Mouse (Mus musculus): ENCODE measurements at regions not wholly inside any gene's neighbourhood (a gene's known extent, or its start where the extent isn't known, plus 50 kb on each side); places are given as distances from the start of the nearest gene placed in this dataset.
A peak's percentile ranks its signal among the peaks of the same experiment; 100 is the strongest.

DNA sequence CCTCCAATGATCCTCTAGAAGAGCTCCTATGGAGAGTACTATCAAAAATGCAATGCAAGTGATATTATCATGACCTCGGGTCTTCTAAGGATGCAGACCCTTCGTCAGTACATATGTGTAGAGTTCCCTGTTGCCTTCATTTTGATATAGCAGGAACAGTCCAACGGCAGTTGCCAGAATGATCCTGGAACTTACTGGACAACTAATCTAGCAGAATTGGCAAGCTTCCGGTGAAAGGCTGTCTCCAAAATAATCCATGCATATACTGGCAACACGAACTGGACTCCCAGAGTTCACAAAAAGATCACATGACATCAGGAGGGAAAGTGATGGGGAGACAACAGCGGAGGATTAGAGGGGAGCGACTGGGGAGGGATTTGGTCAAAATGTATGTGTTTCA is 253.6 kb upstream of the Mgmt start:
- H3K36me3 ChIP-seq (replicated peaks): no peaks in the 10 kb centered on the region
- H3K27ac ChIP-seq (replicated peaks): peak overlapping the region; percentile 48; the same call in 1 of the 2 replicates
- H3K27me3 ChIP-seq (replicated peaks; ENCODE audit: low read depth, poor library complexity, severe bottlenecking): no peaks in the 10 kb centered on the region
- H3K4me1 ChIP-seq: peaks cover 26% of the 10 kb centered on the region
- WGBS: 87% methylated on average over 7 of the region's 7 CpGs
- DNase-seq (ENCODE audit: low spot score): no peak
- H3K4me3 ChIP-seq: no peak overlapping the region
- H3K9me3 ChIP-seq: no peaks in the 10 kb centered on the region

DNA sequence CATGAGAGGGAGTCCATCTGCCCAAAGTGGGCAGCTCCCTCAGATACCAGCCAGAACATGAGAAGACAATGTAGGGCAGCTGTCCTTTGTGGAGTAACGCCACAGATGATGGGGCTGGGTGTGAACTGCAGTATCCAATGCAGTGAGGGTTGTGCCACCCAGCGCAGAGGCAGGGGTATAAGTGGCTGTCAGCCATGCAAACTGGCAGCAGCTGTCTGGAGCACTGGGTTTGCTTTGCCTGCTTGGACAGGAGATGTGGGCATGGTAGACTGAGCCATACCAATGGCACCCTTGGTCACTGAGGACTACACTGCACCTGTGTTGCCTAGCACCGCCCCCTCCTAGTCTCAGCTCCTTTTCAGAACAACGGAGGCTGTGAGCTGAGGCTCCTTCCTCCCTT is 244.6 kb upstream of the Mgmt start:
- Histone ChIP-seq H3K4me1 (no peaks in the 10 kb centered on the region), H3K9me3 (no peaks in the 10 kb centered on the region), H3K27me3 (replicated peaks; ENCODE audit: low read depth, poor library complexity, severe bottlenecking) (no peaks in the 10 kb centered on the region), H3K4me3 (no peak overlapping the region), H3K27ac (replicated peaks) (no peak overlapping the region), H3K36me3 (replicated peaks) (no peaks in the 10 kb centered on the region)
- 88% methylated on average over 4 of the region's 4 CpGs for WGBS
- no peak for DNase-seq (ENCODE audit: low spot score)

DNA sequence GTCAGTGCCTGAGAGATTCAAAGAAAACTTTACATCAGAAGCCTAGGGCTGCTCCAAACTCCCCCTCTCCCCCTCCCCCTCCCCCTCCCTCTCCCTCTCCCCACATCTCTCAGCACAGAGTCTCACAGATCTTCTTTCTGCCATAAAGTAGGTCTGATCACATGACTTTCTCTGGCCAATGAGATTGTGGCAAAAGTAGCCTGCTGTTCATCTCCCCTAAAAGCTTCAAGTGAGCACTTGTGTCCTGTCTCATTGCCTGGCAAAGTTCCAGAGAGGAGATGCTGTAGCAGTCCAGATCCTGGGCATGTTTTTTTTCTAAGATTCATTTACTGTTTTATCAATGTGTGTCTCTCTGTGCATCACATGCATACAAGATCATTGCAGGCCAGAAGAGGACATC is 234.5 kb upstream of the Mgmt start:
- Histone ChIP-seq H3K4me1 (peaks cover 8% of the 10 kb centered on the region; the same call in 1 of the 2 replicates), H3K27ac (replicated peaks) (no peak overlapping the region; the same call in 1 of the 2 replicates), H3K9me3 (no peaks in the 10 kb centered on the region), H3K36me3 (replicated peaks) (no peaks in the 10 kb centered on the region), H3K4me3 (no peak overlapping the region), H3K27me3 (replicated peaks; ENCODE audit: low read depth, poor library complexity, severe bottlenecking) (peaks cover 18% of the 10 kb centered on the region; the same call in 1 of the 2 replicates)
- DNase-seq (ENCODE audit: low spot score): peak; percentile 34

DNA sequence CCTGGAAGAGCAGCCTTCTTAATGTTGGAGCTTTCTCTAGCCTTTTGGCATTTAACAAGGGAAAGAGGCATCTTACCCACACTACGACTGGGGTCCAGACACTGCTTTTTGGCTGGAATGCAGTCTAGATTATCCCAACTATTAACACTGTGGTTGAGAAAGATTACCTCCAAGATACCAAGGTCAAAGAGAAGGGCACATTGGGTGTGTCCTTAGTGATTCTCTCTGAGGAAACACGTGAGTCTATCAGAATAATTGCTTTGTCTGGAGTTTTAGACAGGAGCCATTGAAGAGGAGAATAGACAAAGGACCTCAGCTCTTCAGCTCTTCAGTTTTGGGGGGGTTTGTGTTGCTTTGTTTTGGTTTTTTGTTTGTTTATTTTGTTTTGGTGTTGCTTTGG is 234.0 kb upstream of the Mgmt start:
- Histone ChIP-seq H3K27me3 (replicated peaks; ENCODE audit: low read depth, poor library complexity, severe bottlenecking) (peaks cover 18% of the 10 kb centered on the region; the same call in 1 of the 2 replicates), H3K27ac (replicated peaks) (no peak overlapping the region; the same call in 1 of the 2 replicates), H3K4me3 (no peak overlapping the region), H3K9me3 (no peaks in the 10 kb centered on the region), H3K4me1 (peaks cover 8% of the 10 kb centered on the region; the same call in 1 of the 2 replicates), H3K36me3 (replicated peaks) (no peaks in the 10 kb centered on the region)
- DNase-seq (ENCODE audit: low spot score): no peak
- 70% methylated on average over 2 of the region's 2 CpGs for WGBS

DNA sequence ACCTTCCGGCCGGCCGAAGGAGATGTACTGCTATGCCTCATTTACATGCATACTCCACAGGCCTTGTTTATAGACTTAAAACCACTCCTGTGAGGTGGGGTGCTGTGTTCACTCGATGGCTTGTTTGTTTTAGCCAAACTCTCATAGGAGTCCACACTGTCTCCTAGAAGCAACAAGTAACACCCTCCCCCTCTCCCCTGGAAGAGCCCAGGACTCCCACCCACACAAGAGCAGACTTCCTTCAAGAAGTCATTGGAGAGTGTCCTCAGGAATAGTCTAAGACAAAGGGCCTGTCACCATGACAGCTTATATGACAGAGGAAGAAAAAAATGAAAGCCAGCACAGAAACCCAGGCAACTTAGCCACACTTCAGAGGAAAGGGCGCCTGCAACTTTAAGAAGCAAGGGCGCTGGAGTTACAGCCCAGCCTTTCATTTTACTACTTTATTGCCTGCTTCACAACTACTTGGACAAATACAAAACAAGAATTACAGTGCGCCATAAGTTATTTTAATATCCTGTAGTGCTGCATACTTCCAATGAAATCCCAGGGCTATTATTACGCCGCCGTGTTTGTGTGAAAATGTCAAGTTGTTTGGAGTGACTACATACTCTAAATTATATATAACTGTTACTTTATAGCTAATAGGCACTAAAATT is 229.9 kb upstream of the Mgmt start:
- WGBS: 82% methylated on average over 10 of the region's 10 CpGs

DNA sequence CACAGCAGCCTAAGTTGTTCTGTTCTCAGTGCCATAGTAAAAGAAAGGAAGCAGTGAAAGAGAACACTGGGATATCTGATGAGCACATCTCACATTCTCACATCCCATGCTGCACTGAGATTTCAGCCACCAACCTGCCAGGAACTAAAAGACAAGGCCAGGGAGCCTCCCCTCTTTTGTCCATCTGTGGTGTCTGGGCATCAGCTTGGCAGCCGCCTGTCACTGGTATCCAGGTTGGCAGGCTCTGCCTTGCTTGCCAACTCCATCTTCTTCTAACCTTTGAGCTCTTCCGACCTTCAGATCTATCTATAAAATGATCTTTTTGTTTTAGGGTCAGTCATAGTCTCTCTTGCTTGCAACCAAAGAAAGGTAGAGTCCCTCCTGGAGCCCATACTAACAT is 228.5 kb upstream of the Mgmt start:
- WGBS: 75% methylated on average over 2 of the region's 2 CpGs
- Histone ChIP-seq H3K9me3 (no peaks in the 10 kb centered on the region), H3K27me3 (replicated peaks; ENCODE audit: low read depth, poor library complexity, severe bottlenecking) (peaks cover 72% of the 10 kb centered on the region), H3K27ac (replicated peaks) (no peak overlapping the region), H3K4me3 (no peak overlapping the region), H3K4me1 (peaks cover 17% of the 10 kb centered on the region), H3K36me3 (replicated peaks) (no peaks in the 10 kb centered on the region)
- no peak for DNase-seq (ENCODE audit: low spot score)

More for the DNA sequence above, 229.9 kb upstream of the Mgmt start:
- Histone ChIP-seq H3K9me3 (no peaks in the 10 kb centered on the region), H3K36me3 (replicated peaks) (no peaks in the 10 kb centered on the region), H3K4me1 (peaks cover 17% of the 10 kb centered on the region), H3K27me3 (replicated peaks; ENCODE audit: low read depth, poor library complexity, severe bottlenecking) (peaks cover 59% of the 10 kb centered on the region), H3K4me3 (no peak overlapping the region), H3K27ac (replicated peaks) (no peak overlapping the region)
- no peak for DNase-seq (ENCODE audit: low spot score)

DNA sequence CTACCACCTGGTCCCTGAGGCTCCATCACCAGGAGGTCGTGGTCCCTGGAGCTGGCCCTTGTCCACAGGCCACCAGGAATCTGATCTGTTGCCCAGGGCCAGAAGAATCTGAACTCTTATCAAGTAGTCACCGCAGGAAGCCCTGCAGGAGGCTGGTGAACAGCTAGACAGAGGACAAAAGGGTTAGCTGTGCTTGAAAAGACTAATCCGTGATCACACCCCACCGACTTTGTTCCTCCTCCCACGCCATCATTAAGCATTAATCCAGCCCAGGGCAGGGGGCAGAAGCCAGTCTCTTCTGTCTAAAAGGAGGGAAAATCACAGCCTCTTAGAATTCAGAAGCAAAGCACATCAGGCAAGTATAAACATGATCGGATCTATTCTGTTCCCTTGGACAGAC is 227.7 kb upstream of the Mgmt start:
- Histone ChIP-seq H3K4me3 (no peak overlapping the region), H3K4me1 (peaks cover 17% of the 10 kb centered on the region), H3K27ac (replicated peaks) (no peak overlapping the region), H3K36me3 (replicated peaks) (no peaks in the 10 kb centered on the region), H3K9me3 (no peaks in the 10 kb centered on the region), H3K27me3 (replicated peaks; ENCODE audit: low read depth, poor library complexity, severe bottlenecking) (peaks cover 80% of the 10 kb centered on the region)
- no peak for DNase-seq (ENCODE audit: low spot score)
- WGBS: 6% methylated on average over 6 of the region's 6 CpGs

DNA sequence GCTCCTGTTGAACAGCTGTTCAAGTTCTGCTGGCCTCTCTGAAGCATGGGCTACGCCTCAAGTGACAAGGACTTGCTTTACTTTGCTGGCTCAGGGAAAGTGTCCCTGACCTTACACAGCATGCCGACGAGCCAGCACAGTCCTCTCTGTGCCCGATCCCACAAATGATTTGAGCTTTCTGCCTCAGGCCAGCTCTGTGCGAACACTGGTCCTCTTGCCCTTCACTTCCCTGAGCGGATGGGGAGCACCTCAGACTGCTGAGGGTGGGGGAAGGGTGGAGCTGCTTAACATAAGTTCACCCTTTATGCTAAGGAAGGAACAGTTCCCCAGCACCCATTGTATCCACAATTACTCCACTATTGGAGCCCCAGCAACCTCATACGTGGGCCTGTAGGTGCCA is 223.7 kb upstream of the Mgmt start:
- no peak overlapping the region for H3K27ac ChIP-seq (replicated peaks)
- peaks cover 25% of the 10 kb centered on the region for H3K4me1 ChIP-seq
- H3K27me3 ChIP-seq (replicated peaks; ENCODE audit: low read depth, poor library complexity, severe bottlenecking): peaks cover 97% of the 10 kb centered on the region
- H3K9me3 ChIP-seq: no peaks in the 10 kb centered on the region
- H3K36me3 ChIP-seq (replicated peaks): no peaks in the 10 kb centered on the region
- WGBS: 50% methylated on average over 7 of the region's 7 CpGs
- H3K4me3 ChIP-seq: no peak overlapping the region
- DNase-seq (ENCODE audit: low spot score): no peak

DNA sequence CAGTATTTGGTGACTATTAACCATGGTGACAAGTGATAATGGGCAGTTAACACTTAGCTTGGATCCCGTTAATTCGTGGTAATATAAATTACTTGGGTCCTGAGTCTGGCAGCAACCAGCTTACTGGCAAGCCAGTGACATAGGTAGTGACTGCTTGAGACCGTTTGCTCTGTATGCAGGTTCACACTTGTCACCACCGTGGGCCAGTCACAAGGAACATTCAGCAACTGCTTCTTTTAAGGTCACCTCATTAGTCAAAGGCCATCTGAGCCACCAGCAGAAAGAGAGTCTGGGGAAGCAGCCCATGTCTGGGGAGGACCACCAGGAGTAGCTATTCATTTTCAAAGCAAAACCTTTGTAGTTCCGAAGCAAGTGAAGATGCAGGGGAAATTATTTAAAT is 220.3 kb upstream of the Mgmt start:
- 58% methylated on average over 5 of the region's 5 CpGs for WGBS
- Histone ChIP-seq H3K9me3 (no peaks in the 10 kb centered on the region), H3K27ac (replicated peaks) (no peak overlapping the region), H3K4me1 (peaks cover 33% of the 10 kb centered on the region), H3K4me3 (no peak overlapping the region), H3K27me3 (replicated peaks; ENCODE audit: low read depth, poor library complexity, severe bottlenecking) (peaks cover 82% of the 10 kb centered on the region), H3K36me3 (replicated peaks) (no peaks in the 10 kb centered on the region)
- DNase-seq (ENCODE audit: low spot score): no peak

DNA sequence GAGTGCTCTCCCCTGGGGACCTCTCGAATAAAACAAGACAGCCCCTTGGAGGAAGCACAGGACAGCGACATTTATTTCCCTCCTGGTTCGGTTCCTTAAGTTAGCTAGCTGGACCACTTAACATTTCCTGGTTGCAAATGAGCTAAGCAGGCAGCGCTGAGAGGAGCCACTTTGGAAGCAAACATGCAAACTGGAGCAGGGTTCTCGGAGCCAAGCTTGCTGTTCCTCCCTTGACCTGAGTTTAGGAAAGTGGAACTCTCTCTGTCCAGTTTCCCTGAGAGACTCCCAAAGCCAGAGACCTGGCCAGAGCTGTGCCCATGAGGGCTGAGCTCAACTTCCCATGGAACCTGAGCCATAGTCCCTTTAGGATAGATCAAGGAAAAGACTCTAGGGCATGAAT is 219.4 kb upstream of the Mgmt start:
- Histone ChIP-seq H3K36me3 (replicated peaks) (no peaks in the 10 kb centered on the region), H3K4me3 (no peak overlapping the region), H3K9me3 (no peaks in the 10 kb centered on the region), H3K27ac (replicated peaks) (no peak overlapping the region), H3K27me3 (replicated peaks; ENCODE audit: low read depth, poor library complexity, severe bottlenecking) (peaks cover 82% of the 10 kb centered on the region), H3K4me1 (peaks cover 33% of the 10 kb centered on the region)
- WGBS: 49% methylated on average over 5 of the region's 5 CpGs
- no peak for DNase-seq (ENCODE audit: low spot score)

DNA sequence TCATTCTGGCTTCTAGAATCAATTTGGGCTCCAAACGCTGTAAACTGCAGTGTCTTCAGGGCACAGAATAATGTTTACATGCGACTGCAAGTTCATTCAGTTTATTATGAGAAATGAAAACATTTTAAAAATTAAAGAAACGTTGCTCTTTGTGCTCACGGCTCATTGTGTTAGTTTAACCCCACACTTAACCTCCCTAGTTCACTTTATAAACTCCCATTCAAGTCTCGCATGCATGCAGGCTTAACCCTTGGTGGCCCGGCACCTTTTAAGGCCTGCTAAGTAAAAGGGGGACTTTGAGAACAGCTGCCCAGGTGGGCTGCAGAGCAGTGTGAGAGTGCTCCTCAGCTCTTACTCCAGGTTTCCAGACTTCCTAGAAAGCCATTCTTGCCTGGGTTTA is 218.3 kb upstream of the Mgmt start:
- peaks cover 29% of the 10 kb centered on the region for H3K4me1 ChIP-seq
- 19% methylated on average over 6 of the region's 6 CpGs for WGBS
- H3K27ac ChIP-seq (replicated peaks): no peak overlapping the region
- H3K4me3 ChIP-seq: 0 out of 2 replicates have a peak overlapping the region, but pooled peaks have one; percentile 8
- DNase-seq (ENCODE audit: low spot score): peak; percentile 49
- no peaks in the 10 kb centered on the region for H3K36me3 ChIP-seq (replicated peaks)
- no peaks in the 10 kb centered on the region for H3K9me3 ChIP-seq
- peaks cover 75% of the 10 kb centered on the region for H3K27me3 ChIP-seq (replicated peaks; ENCODE audit: low read depth, poor library complexity, severe bottlenecking)

DNA sequence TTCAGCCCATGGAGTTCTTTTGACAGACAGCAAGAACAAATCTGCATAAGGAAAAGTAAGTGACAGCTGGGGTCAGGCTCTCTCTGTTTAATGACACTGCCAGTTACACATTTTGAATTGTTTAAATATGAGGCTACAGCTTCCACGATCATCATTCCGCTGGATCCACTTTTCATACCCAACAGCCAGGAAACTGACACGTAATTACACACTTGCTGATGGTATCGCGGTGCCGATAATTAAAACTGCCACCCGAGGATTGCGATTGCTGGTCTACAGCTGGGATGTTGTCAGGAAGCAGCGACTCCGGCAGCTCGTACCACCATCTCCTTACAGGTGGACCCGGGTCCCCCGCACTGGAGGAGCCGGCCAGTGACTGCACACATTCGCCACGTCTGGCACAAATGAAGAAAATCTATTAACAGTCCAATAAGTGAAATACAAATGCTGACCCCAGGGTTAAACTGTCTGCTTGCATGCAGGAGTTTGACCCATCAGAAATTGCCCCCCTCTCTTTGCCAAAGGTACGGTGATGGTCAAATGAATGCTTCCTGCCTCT is 217.3 kb upstream of the Mgmt start:
- 71% methylated on average over 17 of the region's 17 CpGs for WGBS
- peaks cover 65% of the 10 kb centered on the region for H3K27me3 ChIP-seq (replicated peaks; ENCODE audit: low read depth, poor library complexity, severe bottlenecking)
- no peaks in the 10 kb centered on the region for H3K36me3 ChIP-seq (replicated peaks)

DNA sequence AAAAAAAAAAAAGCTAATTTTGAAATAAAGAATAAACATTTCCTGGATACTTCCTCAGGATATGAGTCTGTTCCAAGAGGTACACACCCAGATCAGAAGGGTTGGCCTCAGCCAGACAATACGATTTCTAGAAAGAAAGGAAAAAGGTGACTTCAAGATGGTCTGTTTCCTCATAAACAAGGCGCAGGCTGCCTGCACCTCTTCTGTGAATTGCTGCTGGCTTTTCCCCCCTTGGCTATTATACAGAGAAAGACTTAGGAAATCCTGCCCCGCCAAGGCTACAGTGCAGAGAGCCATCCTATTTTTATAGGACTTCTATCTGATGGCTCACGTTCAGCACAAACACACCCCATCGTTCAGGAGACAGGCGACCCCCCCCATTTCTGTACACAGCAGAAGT is 204.8 kb upstream of the Mgmt start:
- Histone ChIP-seq H3K4me1 (peaks cover 26% of the 10 kb centered on the region), H3K4me3 (peak overlapping the region; percentile 31; the same call in 1 of the 2 replicates), H3K36me3 (replicated peaks) (no peaks in the 10 kb centered on the region), H3K27me3 (replicated peaks; ENCODE audit: low read depth, poor library complexity, severe bottlenecking) (peaks cover 33% of the 10 kb centered on the region), H3K9me3 (no peaks in the 10 kb centered on the region), H3K27ac (replicated peaks) (no peak overlapping the region)
- DNase-seq (ENCODE audit: low spot score): no peak
- 29% methylated on average over 6 of the region's 6 CpGs for WGBS

More for the DNA sequence above, 217.3 kb upstream of the Mgmt start:
- no peaks in the 10 kb centered on the region for H3K9me3 ChIP-seq
- no peak for DNase-seq (ENCODE audit: low spot score)
- H3K4me1 ChIP-seq: peaks cover 29% of the 10 kb centered on the region
- no peak overlapping the region for H3K27ac ChIP-seq (replicated peaks)
- H3K4me3 ChIP-seq: no peak overlapping the region
